Mouse (Mus musculus): ENCODE measurements around the gene Nxpe4.

The Nxpe4 gene

GRCm38 (mm10) chr9:48161505-48162192 lies at the start of gene Nxpe4:
TSS of gene Nxpe4 (plus strand) at chr9:48162023.
- DNase-seq (ENCODE audit: low spot score), result peak; percentile 94

- DNase-seq (ENCODE audit: low spot score), result no peak
Measured at GRCm38 (mm10) chr9:48126815-48127214, 35.0 kb upstream of the Nxpe4 start.

- DNase-seq (ENCODE audit: low spot score), result peak; percentile 75
Measured at GRCm38 (mm10) chr9:48137507-48137906, 24.3 kb upstream of the Nxpe4 start.

- peak; percentile 35 for DNase-seq (ENCODE audit: low spot score)
Measured at GRCm38 (mm10) chr9:48140485-48141411, 21.1 kb upstream of the Nxpe4 start.

- no peak for DNase-seq (ENCODE audit: low spot score)
Measured at GRCm38 (mm10) chr9:48142646-48143045, 19.2 kb upstream of the Nxpe4 start.

- DNase-seq (ENCODE audit: low spot score), result peak; percentile 17
Measured at GRCm38 (mm10) chr9:48146761-48147160, 15.1 kb upstream of the Nxpe4 start.

- DNase-seq (ENCODE audit: low spot score), result peak; percentile 12
Measured at GRCm38 (mm10) chr9:48166531-48166930, 4.7 kb downstream of the Nxpe4 start.

- peak; percentile 44 for DNase-seq (ENCODE audit: low spot score)
Measured at GRCm38 (mm10) chr9:48176764-48177163, 14.9 kb downstream of the Nxpe4 start.

GRCm38 (mm10) chr9:48181300-48181699 lies 19.5 kb downstream of the Nxpe4 start:
- no peak for DNase-seq (ENCODE audit: low spot score)

GRCm38 (mm10) chr9:48182718-48183414 lies 21.0 kb downstream of the Nxpe4 start:
- DNase-seq (ENCODE audit: low spot score), result no peak

- DNase-seq (ENCODE audit: low spot score), result no peak
Measured at GRCm38 (mm10) chr9:48184319-48184718, 22.5 kb downstream of the Nxpe4 start.

- DNase-seq (ENCODE audit: low spot score), result no peak
Measured at GRCm38 (mm10) chr9:48188854-48189253, 27.0 kb downstream of the Nxpe4 start.

GRCm38 (mm10) chr9:48197458-48197884 lies 35.6 kb downstream of the Nxpe4 start:
- DNase-seq (ENCODE audit: low spot score), result no peak

- no peak for DNase-seq (ENCODE audit: low spot score)
Measured at GRCm38 (mm10) chr9:48210970-48211369, 49.1 kb downstream of the Nxpe4 start.

GRCm38 (mm10) chr9:48211912-48212311 lies 50.1 kb downstream of the Nxpe4 start:
- DNase-seq (ENCODE audit: low spot score), result no peak

GRCm38 (mm10) chr9:48214751-48215150 lies 52.9 kb downstream of the Nxpe4 start:
- no peak for DNase-seq (ENCODE audit: low spot score)

- no peak for DNase-seq (ENCODE audit: low spot score)
Measured at GRCm38 (mm10) chr9:48216091-48217001, 54.5 kb downstream of the Nxpe4 start.

- DNase-seq (ENCODE audit: low spot score), result no peak
Measured at GRCm38 (mm10) chr9:48230706-48231105, 68.9 kb downstream of the Nxpe4 start.

- DNase-seq (ENCODE audit: low spot score), result no peak
Measured at GRCm38 (mm10) chr9:48236455-48236854, 74.6 kb downstream of the Nxpe4 start.

- DNase-seq (ENCODE audit: low spot score), result peak; percentile 63
Measured at GRCm38 (mm10) chr9:48238153-48238755, 76.4 kb downstream of the Nxpe4 start.

GRCm38 (mm10) chr9:48239461-48239860 lies 77.6 kb downstream of the Nxpe4 start:
- DNase-seq (ENCODE audit: low spot score), result no peak
